Mouse (Mus musculus) kidney, adult 2 months (tissue): ENCODE measurements around the gene Larp1b.

Experiments used
- CTCF ChIP-seq: fragments of 200-500 bp; conservative IDR thresholded peaks from 2 replicates; pipeline ENCODE4 v1.5.1; 2011; ENCODE audit warnings: low read depth, mild to moderate bottlenecking, control low read depth, low read length, moderate library complexity, mixed read lengths; ENCODE audit not compliant: insufficient read depth, insufficient read length
- POLR2A ChIP-seq: fragments of 200-500 bp; IDR thresholded peaks from one replicate; pipeline ENCODE4 v1.6.1; 2011; ENCODE audit warnings: low read depth, low read length, control low read depth

DNA sequence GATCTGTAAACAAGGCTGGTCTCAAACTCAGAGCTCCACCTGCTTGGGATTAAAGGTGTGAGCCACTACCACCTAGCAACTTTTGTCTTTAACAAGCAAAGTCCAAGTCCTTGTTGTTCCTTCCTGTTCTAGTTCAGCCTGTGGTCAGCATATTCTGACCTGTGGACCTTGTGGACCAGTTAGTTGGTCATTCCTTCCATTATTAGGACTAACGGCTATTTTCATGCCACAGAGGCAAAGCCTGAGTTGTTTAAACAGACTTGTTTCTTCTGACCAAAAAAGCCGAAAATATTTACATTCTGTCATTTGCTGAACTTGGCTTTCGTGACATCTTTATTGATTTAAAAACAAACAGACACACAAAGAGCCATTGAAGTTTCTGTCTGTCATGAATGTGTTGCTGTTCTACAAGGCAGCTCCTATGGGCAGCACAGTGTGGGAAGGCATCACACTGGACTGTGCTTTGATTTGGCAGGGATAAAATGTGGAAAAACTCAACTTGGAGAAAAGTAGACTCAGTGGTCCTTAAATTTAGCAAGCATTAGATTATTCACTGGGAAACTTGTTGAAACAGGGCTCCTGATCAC is 68.5 kb downstream of the Larp1b start:
- TF ChIP-seq POLR2A (no peak), CTCF (no peak)
